Mouse (Mus musculus) heart, postnatal 0 days (tissue): ENCODE data around the gene Anapc4.

Experiments
- CTCF ChIP-seq: IDR thresholded peaks from 2 replicates; pipeline ENCODE4 v1.5.1; 2016; ENCODE audit warnings: antibody characterized with exemption, control low read depth, low read depth
- EP300 ChIP-seq: IDR thresholded peaks from 2 replicates; pipeline ENCODE4 v1.6.1; 2016; ENCODE audit warnings: antibody characterized with exemption, low read depth

GRCm38 (mm10) chr5:52818676-52819075 is 15.1 kb upstream of the Anapc4 start:
- TF ChIP-seq EP300, result no peak
- no peak for TF ChIP-seq CTCF
